Mouse (Mus musculus) MEL (cell line): ENCODE data around the gene Spata2. TPM values are rescaled to one million over a fixed set of nuclear protein-coding genes. Genes with fewer than 3 reads are reported as not detected.
A peak's percentile ranks its signal among the peaks of the same experiment; 100 is the strongest.

ENCODE experiments used
- DNase-seq: peaks from one replicate; pipeline ENCODE4 v3.0.0; 2011; ENCODE audit warnings: low read depth, low spot score
- H3K27ac ChIP-seq: 2 replicates; pipeline ENCODE4 v1.5.1; 2012; ENCODE audit warnings: low read depth, mild to moderate bottlenecking, control low read depth, low read length, moderate library complexity; ENCODE audit not compliant: control insufficient read depth
- H3K27me3 ChIP-seq, 2 experiments: fragments of 150-350 bp in 1 of 2; sonication (generic) in 1 of 2; 2 replicates each; pipeline ENCODE4 v1.6.1; 2012; ENCODE audit warnings: low read length in 2 of 2, mild to moderate bottlenecking in 2 of 2, improper control_type of control experiment in 1 of 2, moderate library complexity in 1 of 2; ENCODE audit not compliant: insufficient read depth in 2 of 2, control insufficient read depth in 1 of 2
- H3K36me3 ChIP-seq, 2 experiments: 2 replicates each; pipeline ENCODE4 v1.6.1; 2012 to 2014; ENCODE audit warnings: low read length in 2 of 2, improper control_type of control experiment in 1 of 2, inconsistent platforms in 1 of 2, mild to moderate bottlenecking in 1 of 2; ENCODE audit not compliant: insufficient read depth in 2 of 2, control insufficient read depth in 1 of 2
- H3K4me1 ChIP-seq, 2 experiments: fragments of 150-350 bp in 1 of 2; sonication (generic) in 1 of 2; 2 replicates each; pipeline ENCODE4 v1.6.1; 2012; ENCODE audit warnings: low read length in 2 of 2, improper control_type of control experiment in 1 of 2, mild to moderate bottlenecking in 1 of 2; ENCODE audit not compliant: insufficient read depth in 2 of 2, control insufficient read depth in 1 of 2
- H3K4me3 ChIP-seq, 2 experiments: fragments of 150-350 bp in 1 of 2; sonication (generic) in 1 of 2; 2 replicates each; pipeline ENCODE4 v1.5.1; 2012; ENCODE audit warnings: low read depth in 2 of 2, low read length in 2 of 2, mild to moderate bottlenecking in 2 of 2, moderate library complexity in 2 of 2, control low read depth in 1 of 2, improper control_type of control experiment in 1 of 2; ENCODE audit not compliant: control insufficient read depth in 1 of 2, insufficient read depth in 1 of 2
- H3K79me2 ChIP-seq: 2 replicates; pipeline ENCODE4 v1.6.1; 2012; ENCODE audit warnings: mild to moderate bottlenecking, low read length, moderate library complexity; ENCODE audit not compliant: control insufficient read depth, poor library complexity, insufficient read depth
- H3K9ac ChIP-seq: 2 replicates; pipeline ENCODE4 v1.6.1; 2012; ENCODE audit warnings: low read depth, mild to moderate bottlenecking, control low read depth, low read length, moderate library complexity; ENCODE audit not compliant: control insufficient read depth, poor library complexity, severe bottlenecking
- H3K9me3 ChIP-seq: fragments of 150-350 bp; sonication (generic); replicated peaks from 2 replicates; pipeline ENCODE4 v1.6.1; 2012; ENCODE audit warnings: mild to moderate bottlenecking, low read length, improper control_type of control experiment, moderate library complexity; ENCODE audit not compliant: insufficient read depth
- CHD1 ChIP-seq: IDR thresholded peaks from 2 replicates; pipeline ENCODE4 v1.6.1; 2012; ENCODE audit warnings: low read depth, mild to moderate bottlenecking, inconsistent platforms, low read length, improper control_type of control experiment
- CTCF ChIP-seq, 3 experiments: IDR thresholded peaks in 2 of 3; conservative IDR thresholded peaks in 1 of 3; 2 replicates each; pipeline ENCODE4 v1.5.1; 2011 to 2012; ENCODE audit warnings: low read length in 3 of 3, low read depth in 2 of 3, mild to moderate bottlenecking in 2 of 3, improper control_type of control experiment in 1 of 3, inconsistent platforms in 1 of 3, mixed read lengths in 1 of 3, moderate library complexity in 1 of 3; ENCODE audit not compliant: control insufficient read depth in 1 of 3, insufficient read depth in 1 of 3, poor library complexity in 1 of 3, severe bottlenecking in 1 of 3
- ELF1 ChIP-seq: IDR thresholded peaks from 2 replicates; pipeline ENCODE4 v1.6.1; 2014; ENCODE audit warnings: low read depth, mild to moderate bottlenecking, inconsistent platforms, low read length, improper control_type of control experiment, moderate library complexity
- EP300 ChIP-seq, 2 experiments: IDR thresholded peaks; 2 replicates each; pipeline ENCODE4 v1.6.1; 2011; ENCODE audit warnings: improper control_type of control experiment in 2 of 2, low read length in 2 of 2, low read depth in 1 of 2, mild to moderate bottlenecking in 1 of 2
- GABPA ChIP-seq: IDR thresholded peaks from 2 replicates; pipeline ENCODE4 v1.6.1; 2012; ENCODE audit warnings: low read depth, mild to moderate bottlenecking, inconsistent platforms, low read length, improper control_type of control experiment, moderate library complexity
- JUND ChIP-seq: IDR thresholded peaks from 2 replicates; pipeline ENCODE4 v1.6.1; 2011; ENCODE audit warnings: low read depth, mild to moderate bottlenecking, improper control_type of control experiment, low read length
- MEF2A ChIP-seq: IDR thresholded peaks from 2 replicates; pipeline ENCODE4 v1.6.1; 2014; ENCODE audit warnings: low read depth, mild to moderate bottlenecking, inconsistent platforms, low read length, improper control_type of control experiment; ENCODE audit not compliant: poor library complexity, insufficient replicate concordance, severe bottlenecking; ENCODE audit errors: extremely low read depth
- RAD21 ChIP-seq: IDR thresholded peaks from 2 replicates; pipeline ENCODE4 v1.6.1; 2011; ENCODE audit warnings: mild to moderate bottlenecking, low read depth, low read length, improper control_type of control experiment
- SIN3A ChIP-seq: IDR thresholded peaks from 2 replicates; pipeline ENCODE4 v1.6.1; 2012; ENCODE audit warnings: low read length, improper control_type of control experiment, inconsistent platforms
- ZKSCAN1 ChIP-seq: IDR thresholded peaks from 2 replicates; pipeline ENCODE4 v1.6.1; 2012; ENCODE audit warnings: low read depth, mild to moderate bottlenecking, inconsistent platforms, low read length, improper control_type of control experiment, moderate library complexity
- ZMIZ1 ChIP-seq: IDR thresholded peaks from 2 replicates; pipeline ENCODE4 v1.6.1; 2012; ENCODE audit warnings: low read depth, mild to moderate bottlenecking, inconsistent platforms, low read length, improper control_type of control experiment, moderate library complexity
- ZNF384 ChIP-seq: IDR thresholded peaks from 2 replicates; pipeline ENCODE4 v1.6.1; 2012; ENCODE audit warnings: low read depth, mild to moderate bottlenecking, inconsistent platforms, low read length, improper control_type of control experiment
- polyA plus RNA-seq, 2 experiments: library from polyadenylated mRNA; stranded (reverse) in 1 of 2; unstranded in 1 of 2; fragments of >175 nt in 1 of 2; fragments of >200 nt in 1 of 2; gene quantifications; 2 replicates each; pipeline versions ENCODE4 v1.2.1 to v1.2.4; 2012; ENCODE audit warnings: low replicate concordance in 2 of 2, low read depth in 1 of 2; ENCODE audit not compliant: insufficient read length in 2 of 2, insufficient read depth in 1 of 2, missing spikeins in 1 of 2
- total RNA-seq: library from RNA; depleted of rRNA; stranded (reverse); fragments of 300-350 nt; gene quantifications from 2 replicates; pipeline ENCODE4 v1.2.3, GENCODE M21; 2012

The Spata2 gene
- total and polyA plus RNA-seq, 3 experiments, result 9.4 to 33.5 TPM; not detected in 1

DNA sequence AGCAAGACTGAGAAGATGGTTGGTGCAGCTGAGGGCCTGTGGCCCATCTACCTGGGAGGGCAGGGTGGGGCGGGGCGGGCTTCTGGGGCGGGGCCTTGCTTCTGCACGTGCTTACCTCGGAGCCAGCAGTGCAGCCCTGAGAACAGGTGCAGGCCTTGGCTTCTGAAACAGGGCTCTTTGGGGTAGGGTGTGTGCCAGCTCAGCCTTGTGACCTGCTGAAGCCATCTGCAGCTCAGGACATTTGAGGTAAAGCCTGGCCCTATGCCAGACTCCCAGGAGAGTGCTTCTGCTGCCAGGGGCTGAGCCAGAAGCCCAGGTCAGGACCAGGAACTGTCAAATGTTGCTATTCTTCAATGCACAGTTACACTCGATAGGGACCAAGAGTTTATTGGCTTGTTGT, 21.1 kb downstream of the Spata2 start:
- TF ChIP-seq SIN3A, result no peak
- TF ChIP-seq ZKSCAN1, result no peak
- TF ChIP-seq RAD21, result no peak
- TF ChIP-seq JUND, result no peak
- no peak for TF ChIP-seq GABPA
- TF ChIP-seq CHD1, result no peak
- TF ChIP-seq MEF2A, result no peak
- TF ChIP-seq ZMIZ1, result no peak
- no peak overlapping the region for H3K27ac ChIP-seq
- no peaks in the 10 kb centered on the region for H3K27me3 ChIP-seq
- no peaks in the 10 kb centered on the region for H3K79me2 ChIP-seq
- no peak overlapping the region for H3K4me3 ChIP-seq
- H3K36me3 ChIP-seq, result peaks cover 0 to 5% of the 10 kb centered on the region in 2 experiments; a peak in 2 of 4 replicates
- no peak overlapping the region for H3K9ac ChIP-seq
- DNase-seq, result no peak
- H3K4me1 ChIP-seq, result no peaks in the 10 kb centered on the region
- H3K9me3 ChIP-seq, result no peaks in the 10 kb centered on the region

DNA sequence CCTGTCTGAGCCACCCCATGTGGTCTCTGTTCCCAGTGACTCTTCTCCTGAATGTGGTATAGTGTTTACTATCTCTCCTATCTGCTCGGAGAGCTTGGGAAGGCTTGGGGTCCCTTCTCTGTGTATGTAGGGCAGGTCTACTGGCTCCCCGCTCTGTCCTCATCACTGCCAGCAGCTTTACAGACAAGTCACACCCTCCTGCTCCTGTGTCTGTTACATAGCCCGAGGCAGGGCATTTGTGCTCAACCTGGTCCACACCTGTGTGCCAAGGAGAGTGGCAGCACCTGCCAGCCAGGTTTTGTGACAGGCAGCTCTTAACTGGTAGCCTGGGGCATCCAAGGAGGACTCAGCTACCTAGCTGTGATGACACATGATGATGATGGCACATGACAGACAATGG, 22.1 kb downstream of the Spata2 start:
- Histone ChIP-seq H3K36me3 (peaks cover 0 to 7% of the 10 kb centered on the region in 2 experiments; a peak in 2 of 4 replicates), H3K4me1 (no peaks in the 10 kb centered on the region)
- DNase-seq, result no peak
- TF ChIP-seq EP300 (IDR thresholded peaks at IDR 0.05; ENCODE audit: low read depth in 1 of 2, low read length in 2 of 2) (no peak), ELF1 (no peak)
- TF ChIP-seq, all 39 proteins: peak for 0
- no peaks in the 10 kb centered on the region for H3K27me3 ChIP-seq
- H3K4me3 ChIP-seq, result no peak overlapping the region
- H3K9ac ChIP-seq, result no peak overlapping the region
- no peak overlapping the region for H3K27ac ChIP-seq
- no peaks in the 10 kb centered on the region for H3K79me2 ChIP-seq
- no peaks in the 10 kb centered on the region for H3K9me3 ChIP-seq

GRCm38 (mm10) chr2:167468444-167468843, 24.2 kb downstream of the Spata2 start:
- H3K27ac ChIP-seq, result no peak overlapping the region
- H3K27me3 ChIP-seq, result no peaks in the 10 kb centered on the region
- peak; percentile 20 to 37 (median 34); a peak in 3 of 6 replicates for TF ChIP-seq CTCF (IDR thresholded peaks at IDR 0.05 in 2 of 3, conservative IDR thresholded peaks at IDR 0.05 in 1 of 3; ENCODE audit: control insufficient read depth in 1 of 3, insufficient read depth in 1 of 3, low read depth in 2 of 3, low read length in 3 of 3, poor library complexity in 1 of 3, severe bottlenecking in 1 of 3)
- TF ChIP-seq ZNF384, result no peak
- DNase-seq, result peak; percentile 34
- peaks cover 0 to 6% of the 10 kb centered on the region in 2 experiments; a peak in 2 of 4 replicates for H3K36me3 ChIP-seq
- H3K9ac ChIP-seq, result no peak overlapping the region
- no peaks in the 10 kb centered on the region for H3K4me1 ChIP-seq
- no peaks in the 10 kb centered on the region for H3K9me3 ChIP-seq
- H3K79me2 ChIP-seq, result no peaks in the 10 kb centered on the region
- H3K4me3 ChIP-seq, result no peak overlapping the region
